Mouse (Mus musculus): ENCODE results near the gene Rnf224. TPM values are rescaled to one million over a fixed set of nuclear protein-coding genes. Genes with fewer than 3 reads are reported as not detected.
A peak's percentile ranks its signal among the peaks of the same experiment; 100 is the strongest.

The Rnf224 gene
- polyA plus RNA-seq, 1 experiment from 2014 or later = not detected

GRCm38 (mm10) chr2:25185625-25186574 is 50.7 kb downstream of the Rnf224 start:
- under 1% methylated on average over 60 of the region's 64 CpGs for WGBS
- no peaks in the 10 kb centered on the region for H3K9me3 ChIP-seq (ENCODE audit: control insufficient read depth, low read length)
- H3K27me3 ChIP-seq (ENCODE audit: control insufficient read depth, insufficient read depth, low read length) = no peaks in the 10 kb centered on the region
- H3K27ac ChIP-seq (ENCODE audit: low read depth, low read length) = peak overlapping the region; percentile 98
- H3K4me2 ChIP-seq = peak overlapping the region; percentile 70
- H3K9ac ChIP-seq (ENCODE audit: low read length) = peak overlapping the region; percentile 82
- peaks cover 6% of the 10 kb centered on the region; the same call in 1 of the 2 replicates for H3K36me3 ChIP-seq (ENCODE audit: control insufficient read depth, insufficient read depth, low read length)
- ATAC-seq (ENCODE audit: low FRiP score) (peak; percentile 87), DNase-seq (ENCODE audit: low spot score, missing footprints) (peak; percentile 99)
- H3K4me3 ChIP-seq (ENCODE audit: low read depth, low read length) = peak overlapping the region; percentile 42
- peaks cover 38% of the 10 kb centered on the region for H3K4me1 ChIP-seq (ENCODE audit: control insufficient read depth, insufficient read depth, low read length)

- Histone ChIP-seq H3K4me1 (ENCODE audit: control insufficient read depth, insufficient read depth, low read length) (peaks cover 47% of the 10 kb centered on the region), H3K4me2 (peak overlapping the region; percentile 70), H3K36me3 (ENCODE audit: control insufficient read depth, insufficient read depth, low read length) (peaks cover 6% of the 10 kb centered on the region; the same call in 1 of the 2 replicates), H3K9ac (ENCODE audit: low read length) (no peak overlapping the region), H3K4me3 (ENCODE audit: low read depth, low read length) (peak overlapping the region; percentile 10), H3K9me3 (ENCODE audit: control insufficient read depth, low read length) (no peaks in the 10 kb centered on the region), H3K27ac (ENCODE audit: low read depth, low read length) (peak overlapping the region; percentile 98), H3K27me3 (ENCODE audit: control insufficient read depth, insufficient read depth, low read length) (no peaks in the 10 kb centered on the region)
- DNase-seq (ENCODE audit: low spot score, missing footprints) (peak; percentile 87), ATAC-seq (ENCODE audit: low FRiP score) (no peak)
- 88% methylated on average over 7 of the region's 7 CpGs for WGBS
Measured at GRCm38 (mm10) chr2:25184496-25184895, 52.1 kb downstream of the Rnf224 start.

Other genes starting within 250 kb of the Rnf224 start
- gene Nsmf, start 182.4 kb downstream of the Rnf224 start, polyA plus RNA-seq (2014; fragmentation: Nextera tagmentation; extraction: Ambion mirVana) = 34.2 and 34.7 TPM in 2 replicates
- gene Entpd8, start 156.5 kb downstream of the Rnf224 start, polyA plus RNA-seq (2014; fragmentation: Nextera tagmentation; extraction: Ambion mirVana) = not detected in 2 replicates
- gene Noxa1, start 141.6 kb downstream of the Rnf224 start, polyA plus RNA-seq (2014; fragmentation: Nextera tagmentation; extraction: Ambion mirVana) = not detected in 2 replicates
- gene Nrarp, start 56.0 kb downstream of the Rnf224 start, polyA plus RNA-seq (2014; fragmentation: Nextera tagmentation; extraction: Ambion mirVana) = 60.3 and 63.9 TPM in 2 replicates
- gene Tor4a, start 39.9 kb downstream of the Rnf224 start, polyA plus RNA-seq (2014; fragmentation: Nextera tagmentation; extraction: Ambion mirVana) = 1.4 and 1.5 TPM in 2 replicates
- 96.4 and 102 TPM in 2 replicates for gene Nelfb, start 25.3 kb downstream of the Rnf224 start, polyA plus RNA-seq (2014; fragmentation: Nextera tagmentation; extraction: Ambion mirVana)
- not detected in 2 replicates for gene Stpg3, start 22.1 kb downstream of the Rnf224 start, polyA plus RNA-seq (2014; fragmentation: Nextera tagmentation; extraction: Ambion mirVana)
- gene Fam166a, start 18.0 kb downstream of the Rnf224 start, polyA plus RNA-seq (2014; fragmentation: Nextera tagmentation; extraction: Ambion mirVana) = 0.94 TPM in 1 of 2 replicates, not detected in the other
- 535 and 571 TPM in 2 replicates for gene Tubb4b, start 12.1 kb downstream of the Rnf224 start, polyA plus RNA-seq (2014; fragmentation: Nextera tagmentation; extraction: Ambion mirVana)
- not detected in 2 replicates for gene Slc34a3, start 2.4 kb downstream of the Rnf224 start, polyA plus RNA-seq (2014; fragmentation: Nextera tagmentation; extraction: Ambion mirVana)
- gene Rnf208, start 5.5 kb upstream of the Rnf224 start, polyA plus RNA-seq (2014; fragmentation: Nextera tagmentation; extraction: Ambion mirVana) = 24.4 and 26.9 TPM in 2 replicates
- 0.32 TPM in 1 of 2 replicates, not detected in the other for gene Cysrt1, start 5.7 kb upstream of the Rnf224 start, polyA plus RNA-seq (2014; fragmentation: Nextera tagmentation; extraction: Ambion mirVana)
- 3.3 and 4.1 TPM in 2 replicates for gene AL732309.1, start 10.1 kb upstream of the Rnf224 start, polyA plus RNA-seq (2014; fragmentation: Nextera tagmentation; extraction: Ambion mirVana)
- 14.7 and 16.0 TPM in 2 replicates for gene Tmem203, start 18.7 kb upstream of the Rnf224 start, polyA plus RNA-seq (2014; fragmentation: Nextera tagmentation; extraction: Ambion mirVana)
- 2.4 and 4.5 TPM in 2 replicates for gene Tprn, start 25.8 kb upstream of the Rnf224 start, polyA plus RNA-seq (2014; fragmentation: Nextera tagmentation; extraction: Ambion mirVana)
- gene Ssna1, start 35.7 kb upstream of the Rnf224 start, polyA plus RNA-seq (2014; fragmentation: Nextera tagmentation; extraction: Ambion mirVana) = 240 and 247 TPM in 2 replicates
- gene Anapc2, start 35.7 kb upstream of the Rnf224 start, polyA plus RNA-seq (2014; fragmentation: Nextera tagmentation; extraction: Ambion mirVana) = 105 and 117 TPM in 2 replicates
- gene Tmem210, start 51.4 kb upstream of the Rnf224 start, polyA plus RNA-seq (2014; fragmentation: Nextera tagmentation; extraction: Ambion mirVana) = not detected in 2 replicates
- gene Lrrc26, start 53.1 kb upstream of the Rnf224 start, polyA plus RNA-seq (2014; fragmentation: Nextera tagmentation; extraction: Ambion mirVana) = not detected in 2 replicates
- gene Grin1, start 82.4 kb upstream of the Rnf224 start, polyA plus RNA-seq (2014; fragmentation: Nextera tagmentation; extraction: Ambion mirVana) = 2.4 and 2.6 TPM in 2 replicates
- 87.2 and 88.1 TPM in 2 replicates for gene Man1b1, start 95.6 kb upstream of the Rnf224 start, polyA plus RNA-seq (2014; fragmentation: Nextera tagmentation; extraction: Ambion mirVana)
- 15.9 and 16.0 TPM in 2 replicates for gene Dpp7, start 119.6 kb upstream of the Rnf224 start, polyA plus RNA-seq (2014; fragmentation: Nextera tagmentation; extraction: Ambion mirVana)
- 3.4 and 6.7 TPM in 2 replicates for gene Uap1l1, start 128.9 kb upstream of the Rnf224 start, polyA plus RNA-seq (2014; fragmentation: Nextera tagmentation; extraction: Ambion mirVana)
- 47.9 and 53.3 TPM in 2 replicates for gene Sapcd2, start 135.5 kb upstream of the Rnf224 start, polyA plus RNA-seq (2014; fragmentation: Nextera tagmentation; extraction: Ambion mirVana)
- 0.12 and 0.23 TPM in 2 replicates for gene Entpd2, start 159.1 kb upstream of the Rnf224 start, polyA plus RNA-seq (2014; fragmentation: Nextera tagmentation; extraction: Ambion mirVana)
- gene Npdc1, start 162.6 kb upstream of the Rnf224 start, polyA plus RNA-seq (2014; fragmentation: Nextera tagmentation; extraction: Ambion mirVana) = 101 and 106 TPM in 2 replicates
- not detected in 2 replicates for gene Fut7, start 186.5 kb upstream of the Rnf224 start, polyA plus RNA-seq (2014; fragmentation: Nextera tagmentation; extraction: Ambion mirVana)
- gene Abca2, start 191.9 kb upstream of the Rnf224 start, polyA plus RNA-seq (2014; fragmentation: Nextera tagmentation; extraction: Ambion mirVana) = 5.2 and 5.4 TPM in 2 replicates
- gene Clic3, start 220.1 kb upstream of the Rnf224 start, polyA plus RNA-seq (2014; fragmentation: Nextera tagmentation; extraction: Ambion mirVana) = 0.18 and 0.25 TPM in 2 replicates
- 21.9 and 23.2 TPM in 2 replicates for gene Paxx, start 224.3 kb upstream of the Rnf224 start, polyA plus RNA-seq (2014; fragmentation: Nextera tagmentation; extraction: Ambion mirVana)
- 0.26 TPM in 1 of 2 replicates, not detected in the other for gene Ptgds, start 233.3 kb upstream of the Rnf224 start, polyA plus RNA-seq (2014; fragmentation: Nextera tagmentation; extraction: Ambion mirVana)

Measured in midbrain, embryonic 11.5 days (tissue).